In genomic region chr3:27241864-27242263, GRCm38 (mm10) we compare ENCODE assay signal across 26 mouse cellular contexts.
"Had no signal": no experiment of that assay in that cellular context is flagged by ENCODE, and none has a peak within 500 bp of the region (broad histone marks: within the 10 kb centered on the region; RNA-seq: fewer than 3 reads in every experiment).

No protein-coding gene starts in this region.

- H3K36me3 ChIP-seq: embryonic facial prominence, embryonic 12.5 days; embryonic facial prominence, embryonic 15.5 days; forebrain, embryonic 12.5 days; forebrain, embryonic 15.5 days had no signal

- H3K4me3 ChIP-seq: embryonic facial prominence, embryonic 10.5 days; embryonic facial prominence, embryonic 12.5 days; embryonic facial prominence, embryonic 13.5 days; embryonic facial prominence, embryonic 15.5 days; erythroblast, embryonic 14.5 days; forebrain, embryonic 10.5 days; forebrain, embryonic 12.5 days; forebrain, embryonic 13.5 days; forebrain, embryonic 15.5 days; gastrocnemius, adult 2 months; heart, adult 2 months had no signal

- H3K4me2 ChIP-seq: embryonic facial prominence, embryonic 12.5 days; embryonic facial prominence, embryonic 13.5 days; embryonic facial prominence, embryonic 15.5 days; forebrain, embryonic 12.5 days; forebrain, embryonic 13.5 days; forebrain, embryonic 15.5 days had no signal

- H3K9ac ChIP-seq: embryonic facial prominence, embryonic 12.5 days; embryonic facial prominence, embryonic 13.5 days; embryonic facial prominence, embryonic 15.5 days; forebrain, embryonic 12.5 days; forebrain, embryonic 13.5 days; forebrain, embryonic 15.5 days; forebrain, postnatal 0 days had no signal

- H3K4me1 ChIP-seq: embryonic facial prominence, embryonic 10.5 days; embryonic facial prominence, embryonic 12.5 days; embryonic facial prominence, embryonic 13.5 days; embryonic facial prominence, embryonic 15.5 days; forebrain, embryonic 10.5 days; forebrain, embryonic 12.5 days; forebrain, embryonic 13.5 days; forebrain, embryonic 15.5 days had no signal

- ATAC-seq: forebrain, embryonic 13.5 days; forebrain, embryonic 14.5 days; forebrain, embryonic 15.5 days; forebrain, embryonic 16.5 days; forebrain, postnatal 0 days had no signal

- H3K27ac ChIP-seq: embryonic facial prominence, embryonic 10.5 days; embryonic facial prominence, embryonic 12.5 days; embryonic facial prominence, embryonic 13.5 days; embryonic facial prominence, embryonic 15.5 days; forebrain, embryonic 10.5 days; forebrain, embryonic 12.5 days; forebrain, embryonic 13.5 days; forebrain, embryonic 15.5 days; gastrocnemius, adult 2 months; heart, adult 2 months had no signal

- H3K27me3 ChIP-seq: embryonic facial prominence, embryonic 12.5 days; embryonic facial prominence, embryonic 13.5 days; embryonic facial prominence, embryonic 15.5 days; forebrain, embryonic 12.5 days; forebrain, embryonic 13.5 days; forebrain, embryonic 15.5 days had no signal

- H3K9me3 ChIP-seq: embryonic facial prominence, embryonic 10.5 days; embryonic facial prominence, embryonic 12.5 days; embryonic facial prominence, embryonic 13.5 days; embryonic facial prominence, embryonic 15.5 days; forebrain, embryonic 10.5 days; forebrain, embryonic 12.5 days; forebrain, embryonic 13.5 days; forebrain, embryonic 15.5 days had no signal

- DNase-seq: cerebellum, adult 9-10 months; cerebellum, adult 9-11 months; cerebellum, postnatal 10 days; cerebellum, postnatal 14 days; cerebellum, postnatal 25 days; cerebellum, postnatal 36 days; embryo, embryonic 11 days; forebrain, postnatal 0 days; gastrocnemius, adult 2 months; gastrocnemius, postnatal 10 days; gastrocnemius, postnatal 14 days; gastrocnemius, postnatal 25 days; gastrocnemius, postnatal 36 days; heart, adult 18-20 months; heart, adult 2 months had no signal
